Mouse (Mus musculus): ENCODE measurements at regions not wholly inside any gene's neighbourhood (a gene's known extent, or its start where the extent isn't known, plus 50 kb on each side); places are given as distances from the start of the nearest gene placed in this dataset.
A peak's percentile ranks its signal among the peaks of the same experiment; 100 is the strongest.

DNA sequence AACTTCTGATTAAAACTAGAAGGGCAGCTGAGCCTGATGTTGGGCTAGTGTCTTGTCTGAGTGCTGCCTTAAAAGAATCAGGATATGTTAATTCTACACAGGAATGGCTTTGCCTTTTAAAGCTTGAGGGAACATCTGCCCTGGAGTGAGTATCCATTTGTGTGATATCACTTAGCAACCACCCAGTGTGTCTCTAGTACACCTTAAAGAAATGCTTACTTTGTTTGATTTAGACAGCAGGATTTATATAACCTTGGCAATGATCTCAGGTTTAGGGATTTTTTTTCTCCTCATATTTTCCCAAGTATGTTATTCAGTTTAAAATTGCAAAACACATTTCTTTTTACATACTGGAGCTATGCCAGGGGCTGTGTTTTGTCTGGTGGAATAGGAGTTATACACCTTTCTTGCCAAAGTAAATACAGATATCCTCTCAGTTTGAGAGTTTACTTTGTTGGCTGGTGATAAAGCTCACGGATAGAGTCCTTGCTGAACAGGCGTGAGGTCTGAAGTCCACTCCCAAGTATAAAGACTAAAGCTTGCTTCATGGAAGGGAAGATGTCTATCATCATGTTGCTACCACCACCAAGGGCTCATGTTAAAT lies 206.6 kb downstream of the Rsl24d1 start:
- no peak for DNase-seq

DNA sequence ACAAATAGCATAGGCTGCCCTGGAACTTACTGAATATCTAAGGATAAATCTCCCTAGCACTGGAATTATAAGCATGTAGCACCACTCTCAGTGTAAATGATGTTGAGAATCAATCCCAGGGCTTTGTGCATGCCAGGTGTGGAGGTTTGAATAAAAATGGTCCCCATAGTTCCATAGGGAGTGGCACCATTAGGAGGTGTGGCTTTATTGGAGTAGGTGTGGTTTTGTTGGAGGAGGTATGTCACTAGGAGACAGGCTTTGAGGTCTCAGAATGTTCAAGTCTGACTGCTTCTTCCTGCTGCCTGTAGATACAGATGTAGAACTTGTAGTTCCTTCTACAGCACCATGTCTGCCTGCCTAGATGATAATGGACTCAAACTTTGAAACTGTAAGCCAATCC lies 217.8 kb downstream of the Rsl24d1 start:
- DNase-seq, result no peak

DNA sequence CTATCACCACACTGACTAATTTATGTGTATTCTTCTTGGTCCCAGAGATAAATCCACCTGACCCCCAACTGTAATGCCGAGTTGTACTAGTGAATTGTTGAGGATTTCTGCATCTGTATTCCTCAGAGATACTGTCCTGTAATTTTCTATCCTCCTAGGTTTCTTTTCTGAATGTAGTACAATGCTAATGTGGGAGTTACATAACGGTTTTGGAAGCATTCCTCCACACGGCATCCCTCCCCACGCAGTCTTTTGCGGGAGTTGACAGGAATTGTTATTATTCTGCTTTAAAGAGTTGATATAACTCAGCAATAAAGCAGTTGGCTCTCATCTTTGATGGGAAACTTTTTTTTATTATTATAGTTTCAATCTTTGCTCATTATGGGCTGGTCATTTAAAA lies 222.8 kb downstream of the Rsl24d1 start:
- DNase-seq, result no peak

DNA sequence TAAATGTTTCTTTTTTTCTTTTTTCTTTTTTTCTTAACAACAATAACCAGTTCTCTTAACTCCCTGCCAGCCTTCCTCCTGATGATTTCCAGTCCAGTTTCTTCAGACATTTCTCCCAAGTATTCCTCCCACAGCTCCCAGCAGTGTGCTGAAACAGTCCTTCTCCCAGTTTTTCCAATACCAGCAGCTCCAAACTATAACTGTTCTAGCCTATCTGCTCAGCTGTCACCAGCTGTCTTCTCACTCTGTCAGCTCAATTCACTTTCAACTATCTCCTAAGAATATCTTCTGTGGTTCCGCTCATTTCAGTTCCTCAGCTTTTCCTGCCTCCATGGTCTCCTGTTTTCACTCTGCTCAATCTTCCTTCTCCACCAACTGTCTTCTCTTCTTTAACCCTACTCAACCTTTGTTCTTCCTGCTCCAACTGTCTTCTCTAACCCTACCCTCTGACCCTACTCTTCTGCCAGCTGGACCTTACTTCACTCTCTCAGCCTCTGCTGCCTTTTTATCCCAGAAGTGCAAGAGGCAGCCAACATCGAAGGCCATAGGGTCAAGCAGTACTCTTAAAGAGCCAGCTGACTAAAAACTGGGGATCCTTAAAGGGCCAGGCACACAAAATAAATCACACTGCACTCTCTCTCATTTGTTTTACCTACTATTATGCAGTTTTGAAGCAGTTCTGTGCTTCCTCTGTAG lies 224.0 kb downstream of the Rsl24d1 start:
- peak; percentile 26 to 37 for DNase-seq

DNA sequence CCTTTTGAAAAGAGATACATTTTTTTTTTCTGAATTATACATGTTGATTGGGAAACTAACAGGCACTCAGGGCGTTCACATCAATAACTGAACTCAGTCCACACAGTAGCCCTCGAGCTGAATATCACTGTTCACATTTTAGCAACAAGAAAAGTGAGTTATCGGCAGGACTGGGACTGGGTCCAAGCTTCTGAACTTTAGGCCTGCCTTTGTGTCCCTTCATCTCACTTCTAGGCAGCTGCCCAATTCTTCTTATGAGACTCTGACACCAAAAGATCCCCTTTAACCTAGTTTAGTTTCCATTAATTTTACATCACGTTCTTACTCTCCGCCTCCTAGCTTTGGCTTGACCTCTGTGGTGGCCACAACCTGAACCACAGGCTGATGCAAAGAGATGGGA lies 242.7 kb downstream of the Rsl24d1 start:
- no peak for DNase-seq

DNA sequence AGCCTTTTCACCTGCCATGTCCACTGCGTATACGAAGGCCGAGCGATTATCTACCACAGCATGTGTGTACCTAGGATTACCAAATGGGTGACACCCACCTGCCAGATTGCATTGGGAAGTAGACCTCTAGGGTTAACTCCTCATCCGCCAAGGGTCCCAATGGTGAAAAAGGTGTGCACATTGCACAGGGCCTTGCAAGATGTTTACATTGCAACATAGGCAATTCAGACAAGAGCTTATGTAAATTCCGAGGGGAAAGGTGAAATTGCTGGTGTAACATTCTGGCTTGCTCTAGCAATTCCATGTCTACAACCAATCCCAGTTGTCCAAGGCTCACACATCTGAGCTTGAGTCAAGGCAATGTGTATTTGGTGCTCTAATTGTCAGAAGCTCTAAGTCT lies 245.7 kb downstream of the Rsl24d1 start:
- DNase-seq, result no peak

DNA sequence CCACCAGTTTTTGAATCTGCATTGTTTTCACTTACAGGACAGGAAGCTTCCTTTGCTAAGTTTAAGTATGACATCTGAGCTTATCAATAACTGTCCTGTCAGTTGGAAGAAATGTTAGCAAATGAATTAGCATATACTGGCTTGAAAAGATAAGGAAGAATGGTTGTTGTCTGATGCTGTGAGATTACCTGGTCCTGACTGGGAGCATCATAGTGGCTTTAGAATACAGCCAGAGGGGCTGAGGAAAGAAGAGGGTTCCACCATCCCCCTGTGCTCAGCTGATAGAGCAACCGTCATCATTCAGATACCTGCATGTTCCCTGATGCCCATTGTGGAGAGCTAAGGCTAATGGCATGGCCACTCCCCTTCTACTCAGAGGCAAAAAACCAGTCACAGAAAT lies 267.5 kb downstream of the Rsl24d1 start:
- no peak for DNase-seq

DNA sequence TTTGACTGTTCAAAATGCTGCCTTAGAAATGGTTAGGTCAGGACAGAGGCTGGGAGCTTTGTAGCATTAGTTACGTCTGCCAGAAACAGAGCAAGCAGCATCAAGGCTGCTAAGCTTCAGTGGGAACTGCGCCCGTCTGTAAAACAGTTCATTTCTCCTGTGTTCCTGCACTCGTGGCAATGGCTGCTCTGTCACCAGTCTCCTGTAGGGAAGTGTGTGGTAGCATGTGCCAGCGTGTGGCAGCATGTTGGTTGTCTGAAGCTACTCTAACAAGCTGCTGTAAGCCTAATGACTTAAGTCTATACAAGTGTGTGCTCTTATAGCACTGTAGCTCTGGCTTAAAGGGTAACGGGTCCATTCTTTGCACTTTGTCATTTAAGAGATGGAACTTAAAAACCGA lies 278.8 kb downstream of the Rsl24d1 start:
- DNase-seq, result no peak

DNA sequence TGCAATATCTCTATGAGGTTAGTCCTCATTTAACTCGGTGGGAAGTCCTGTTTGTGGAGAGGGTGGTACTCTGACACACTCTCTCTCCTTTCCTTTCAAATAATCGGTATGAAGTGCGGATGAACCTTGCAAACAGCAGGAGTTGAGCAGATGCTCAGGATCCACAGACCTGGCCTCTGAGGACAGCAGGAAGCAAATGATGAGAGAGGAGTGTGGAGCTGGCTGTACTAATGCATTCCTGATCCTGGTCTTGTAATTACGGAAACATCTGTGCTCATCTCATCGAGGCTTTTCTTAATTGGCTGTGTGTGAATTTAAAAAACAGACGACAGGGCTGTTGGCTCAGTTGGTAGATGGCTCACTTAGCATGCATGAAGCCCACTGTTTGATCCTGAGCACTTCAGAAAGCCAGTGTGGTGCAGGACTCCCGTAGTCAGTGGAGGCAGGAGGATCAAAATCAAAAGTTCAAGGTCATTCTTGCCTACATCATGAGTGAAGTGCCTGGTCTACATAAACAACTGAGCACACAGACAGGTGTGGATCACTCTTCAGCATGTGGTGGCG lies 300.2 kb downstream of the Rsl24d1 start:
- no peak for DNase-seq

DNA sequence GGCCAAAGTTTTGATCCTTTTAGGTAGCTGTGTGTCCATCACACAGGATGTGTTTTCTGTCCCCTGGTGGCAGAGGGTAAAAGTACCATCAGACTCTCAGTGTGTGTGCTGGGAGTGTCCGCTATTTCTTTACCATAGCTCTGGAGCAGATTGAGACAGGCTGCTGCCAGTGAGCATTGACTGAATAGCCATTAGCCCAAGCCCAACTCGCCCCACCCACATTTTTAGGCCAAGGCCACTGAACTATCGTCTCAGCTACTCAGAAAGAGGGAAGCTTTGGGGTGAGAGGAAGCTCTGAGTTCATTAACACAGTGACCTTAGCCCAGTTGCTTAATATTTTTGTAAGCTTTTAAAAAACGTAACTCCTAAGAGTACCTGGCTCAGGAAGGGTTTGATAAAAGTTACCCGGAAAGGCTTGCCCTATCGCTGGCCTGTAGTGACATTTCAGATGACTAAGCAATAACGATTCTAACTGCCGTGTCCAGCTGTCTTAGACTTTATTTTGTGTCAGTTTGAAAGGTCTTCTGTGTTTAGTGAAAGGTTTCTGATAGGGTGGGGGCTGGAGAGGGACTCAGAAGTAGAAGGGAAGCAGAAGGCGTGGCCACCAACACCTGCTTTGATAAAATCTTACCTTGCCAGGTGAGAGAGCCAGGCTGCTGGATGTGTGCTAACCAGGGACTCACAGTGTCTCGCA lies 303.0 kb downstream of the Rsl24d1 start:
- no peak for DNase-seq
